Mouse (Mus musculus) myocyte (in vitro differentiated cells): ENCODE measurements around the gene Pigp. TPM values are rescaled to one million over a fixed set of nuclear protein-coding genes. Genes with fewer than 3 reads are reported as not detected.

ENCODE experiments used
- H3K27me3 ChIP-seq: one replicate; pipeline ENCODE4 v1.6.1; 2011; ENCODE audit not compliant: control insufficient read depth, insufficient read depth, insufficient read length
- H3K36me3 ChIP-seq: one replicate; pipeline ENCODE4 v1.6.1; 2011; ENCODE audit not compliant: control insufficient read depth, insufficient read depth
- H3K4me2 ChIP-seq: one replicate; pipeline ENCODE4 v1.6.1; 2011; ENCODE audit warnings: low read depth, control low read depth
- H3K4me3 ChIP-seq: one replicate; pipeline ENCODE4 v1.5.1; 2011; ENCODE audit warnings: mild to moderate bottlenecking, control low read depth, moderate library complexity
- H3K79me2 ChIP-seq: one replicate; pipeline ENCODE4 v1.6.1; 2011; ENCODE audit not compliant: control insufficient read depth, insufficient read depth
- H3ac ChIP-seq: one replicate; pipeline ENCODE4 v1.6.1; 2011; ENCODE audit not compliant: control insufficient read depth, insufficient read length
- CEBPB ChIP-seq: IDR thresholded peaks from 2 replicates; pipeline ENCODE4 v1.6.1; 2011; ENCODE audit warnings: mild to moderate bottlenecking, moderate library complexity; ENCODE audit not compliant: poor library complexity, insufficient read depth, severe bottlenecking
- E2F4 ChIP-seq: IDR thresholded peaks from one replicate; pipeline ENCODE4 v1.6.1; 2011; ENCODE audit warnings: mild to moderate bottlenecking, control low read depth, moderate library complexity; ENCODE audit not compliant: insufficient read depth
- MAX ChIP-seq: IDR thresholded peaks from one replicate; pipeline ENCODE4 v1.6.1; 2011; ENCODE audit warnings: low read depth, mild to moderate bottlenecking, control low read depth
- MYOD1 ChIP-seq, 3 experiments: IDR thresholded peaks; one replicate each; pipeline ENCODE4 v1.6.1; 2011; ENCODE audit warnings: control low read depth in 2 of 3, low read depth in 2 of 3, mild to moderate bottlenecking in 2 of 3, moderate library complexity in 1 of 3; ENCODE audit not compliant: insufficient read length in 2 of 3, control insufficient read depth in 1 of 3
- MYOG ChIP-seq, 3 experiments: IDR thresholded peaks; one replicate each; pipeline ENCODE4 v1.6.1; 2011; ENCODE audit warnings: control low read depth in 2 of 3, low read depth in 2 of 3, mild to moderate bottlenecking in 2 of 3; ENCODE audit not compliant: insufficient read length in 2 of 3, control insufficient read depth in 1 of 3, insufficient read depth in 1 of 3
- POLR2A ChIP-seq: IDR thresholded peaks from one replicate; pipeline ENCODE4 v1.6.1; 2011; ENCODE audit warnings: low read depth, mild to moderate bottlenecking, control low read depth, moderate library complexity; ENCODE audit not compliant: insufficient read length
- POLR2AphosphoS2 ChIP-seq: IDR thresholded peaks from one replicate; pipeline ENCODE4 v1.6.1; 2011; ENCODE audit warnings: low read depth, control low read depth; ENCODE audit not compliant: insufficient read length
- REST ChIP-seq: IDR thresholded peaks from one replicate; pipeline ENCODE4 v1.6.1; 2011; ENCODE audit warnings: mild to moderate bottlenecking, control low read depth, moderate library complexity; ENCODE audit not compliant: insufficient read depth, insufficient read length
- SRF ChIP-seq: IDR thresholded peaks from one replicate; pipeline ENCODE4 v1.6.1; 2011; ENCODE audit warnings: low read depth; ENCODE audit not compliant: control insufficient read depth, insufficient read length
- TCF12 ChIP-seq: IDR thresholded peaks from one replicate; pipeline ENCODE4 v1.6.1; 2011; ENCODE audit warnings: mild to moderate bottlenecking, control low read depth; ENCODE audit not compliant: poor library complexity, insufficient read depth, severe bottlenecking
- TCF3 ChIP-seq: IDR thresholded peaks from one replicate; pipeline ENCODE4 v1.6.1; 2011; ENCODE audit warnings: low read depth, control low read depth; ENCODE audit not compliant: insufficient read length
- USF1 ChIP-seq: IDR thresholded peaks from one replicate; pipeline ENCODE4 v1.6.1; 2011; ENCODE audit warnings: low read depth, mild to moderate bottlenecking, control low read depth, moderate library complexity
- polyA plus RNA-seq: library from polyadenylated mRNA; unstranded; fragments of >200 nt; fragmentation: generic; extraction: Trizol; gene quantifications from one replicate; pipeline ENCODE4 v1.2.1, GENCODE M21; 2012; ENCODE audit warnings: missing spikeins

Gene Pigp
- polyA plus RNA-seq, 1 experiment, result 63.2 TPM

DNA sequence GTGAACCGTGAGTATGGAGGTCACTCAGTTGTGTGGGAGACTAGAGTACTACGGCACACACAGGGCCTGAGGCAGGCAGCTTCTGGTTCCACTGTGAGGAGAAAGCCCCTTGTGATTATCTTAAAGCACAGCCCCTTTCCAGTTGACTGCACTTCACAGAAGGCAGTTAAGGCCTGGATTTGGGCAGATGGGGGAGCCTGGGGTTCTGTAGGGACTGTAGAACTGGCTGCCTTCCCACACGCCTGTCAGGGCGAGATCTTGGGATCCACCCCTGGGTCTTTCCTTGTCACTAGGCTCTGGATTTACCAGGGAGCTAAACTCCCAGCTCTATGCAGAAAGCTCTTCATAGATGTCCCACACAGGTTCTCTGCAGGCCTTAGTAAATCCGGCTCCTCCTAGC is 41.2 kb downstream of the Pigp start:
- H3K79me2 ChIP-seq, result no peaks in the 10 kb centered on the region
- H3K4me2 ChIP-seq, result no peak overlapping the region
- TF ChIP-seq POLR2AphosphoS2 (no peak), USF1 (no peak), TCF12 (no peak), MYOG (IDR thresholded peaks at IDR 0.05; ENCODE audit: control insufficient read depth in 1 of 3, insufficient read depth in 1 of 3, insufficient read length in 2 of 3, low read depth in 2 of 3) (no peak), SRF (no peak), TCF3 (no peak), CEBPB (no peak), POLR2A (no peak)
- no peak overlapping the region for H3K4me3 ChIP-seq
- H3K27me3 ChIP-seq, result peaks cover 7% of the 10 kb centered on the region
- H3ac ChIP-seq, result no peak overlapping the region
- no peaks in the 10 kb centered on the region for H3K36me3 ChIP-seq

DNA sequence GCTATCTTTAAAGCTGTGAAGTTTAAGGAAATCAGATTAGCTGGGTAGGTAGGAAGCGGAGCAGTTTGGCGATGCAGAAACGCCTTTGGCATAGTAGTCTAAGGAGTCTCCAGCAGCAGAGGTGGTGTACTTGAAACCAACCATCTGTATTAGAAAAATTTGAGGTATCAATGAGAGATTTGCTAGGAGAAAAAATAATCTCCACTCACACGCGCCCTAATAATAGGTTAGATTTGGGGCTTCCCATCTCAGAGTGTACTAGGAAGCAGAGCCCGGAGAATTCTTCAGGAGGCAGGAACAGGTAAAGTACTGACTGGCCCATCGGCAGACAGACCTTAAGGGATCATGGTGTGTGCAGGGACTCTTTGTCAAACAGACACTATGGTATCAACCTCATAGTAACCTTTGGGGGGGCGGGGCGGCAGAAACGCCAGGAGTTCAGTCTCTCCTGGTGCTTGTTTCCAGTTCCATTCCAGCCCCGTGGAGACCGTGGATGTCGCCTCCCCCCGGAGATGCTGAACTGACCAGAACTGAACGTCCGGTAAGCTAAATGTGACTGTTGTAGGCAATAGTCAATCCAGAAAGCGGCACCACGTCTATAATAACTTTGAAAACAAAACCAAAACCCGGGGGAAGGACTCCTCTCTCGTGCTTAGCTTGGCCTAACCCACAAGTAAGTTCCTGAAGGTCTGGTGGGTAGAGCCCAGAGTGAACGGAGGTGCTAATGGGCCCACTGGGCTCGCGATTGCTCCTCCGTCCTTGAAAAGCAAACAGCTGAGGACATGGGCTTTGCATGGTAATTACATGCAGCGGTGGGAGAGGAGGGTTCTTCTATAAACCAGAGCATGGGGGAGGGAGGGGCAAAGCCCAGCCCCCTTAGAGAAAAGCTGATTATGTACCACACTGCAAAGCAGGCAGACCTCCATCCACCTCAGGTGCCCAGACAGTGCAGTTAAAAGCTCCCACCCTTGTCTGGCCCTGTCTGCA is 42.5 kb downstream of the Pigp start:
- Histone ChIP-seq H3K27me3 (peaks cover 7% of the 10 kb centered on the region), H3ac (no peak overlapping the region), H3K4me3 (no peak overlapping the region), H3K79me2 (no peaks in the 10 kb centered on the region), H3K36me3 (no peaks in the 10 kb centered on the region), H3K4me2 (no peak overlapping the region)
- TF ChIP-seq E2F4 (no peak), MAX (no peak), POLR2A (no peak), USF1 (no peak), MYOG (IDR thresholded peaks at IDR 0.05; ENCODE audit: control insufficient read depth in 1 of 3, insufficient read depth in 1 of 3, insufficient read length in 2 of 3, low read depth in 2 of 3) (no peak), SRF (no peak), CEBPB (no peak)

DNA sequence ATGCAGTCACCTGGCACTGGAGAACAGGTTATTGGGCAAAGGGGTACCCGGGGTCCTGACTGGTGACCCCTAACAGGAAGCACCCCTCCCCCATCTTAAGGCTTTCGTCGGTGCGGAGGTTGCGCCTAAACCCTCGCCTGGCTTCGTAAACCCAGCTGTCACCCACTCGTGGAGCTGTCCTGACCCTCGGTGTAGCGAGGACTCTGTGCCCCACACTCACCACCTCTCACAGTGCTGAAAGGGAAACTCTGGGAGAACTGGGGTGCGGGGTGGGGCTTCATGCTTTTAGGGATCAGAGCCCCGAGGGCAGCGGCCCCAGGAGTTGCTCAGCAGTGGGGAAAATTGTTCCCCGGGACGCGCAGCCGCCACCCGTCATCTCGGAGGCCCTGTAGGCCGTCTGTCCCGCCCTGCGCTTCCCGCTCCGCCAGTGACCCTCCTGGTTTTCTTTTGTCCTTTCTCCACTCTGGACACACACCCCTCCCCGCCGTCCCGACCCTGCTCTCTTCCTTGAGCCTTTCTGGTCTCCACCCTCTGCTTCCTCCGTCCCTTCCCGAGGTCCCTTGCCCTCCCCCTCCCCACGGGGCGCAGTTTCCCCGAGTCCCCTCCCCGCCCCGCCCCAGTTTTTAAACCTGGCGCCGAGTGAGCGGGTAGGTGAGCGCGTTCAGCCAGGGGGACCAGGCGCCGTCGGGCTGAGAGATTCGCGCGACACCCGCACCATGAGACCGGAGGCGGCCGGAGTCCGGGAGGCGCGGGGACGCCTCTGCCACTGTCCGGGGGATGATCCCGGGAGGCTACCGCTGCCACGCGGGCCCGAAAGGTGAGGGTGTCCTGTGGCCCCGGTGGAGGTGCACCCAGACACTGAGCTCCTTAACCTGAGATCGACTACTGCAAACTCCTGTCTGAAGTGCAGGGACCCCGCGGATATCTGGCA is 43.6 kb downstream of the Pigp start, which contains the start of gene Ripply3:
Gene Ripply3 (plus strand): TSS at position 640 of the 931 bp plus-strand sequence.
- Histone ChIP-seq H3K4me3 (peak within 1 kb of the TSS; percentile 6), H3K79me2 (no peaks in the 10 kb centered on the region), H3K36me3 (no peaks in the 10 kb centered on the region), H3K27me3 (peaks cover 7% of the 10 kb centered on the region), H3ac (no peak within 1 kb of the TSS), H3K4me2 (peak within 1 kb of the TSS; percentile 55)
- TF ChIP-seq USF1 (no peak), E2F4 (no peak), TCF12 (no peak), SRF (no peak), REST (no peak), POLR2A (no peak), MYOG (IDR thresholded peaks at IDR 0.05; ENCODE audit: control insufficient read depth in 1 of 3, insufficient read depth in 1 of 3, insufficient read length in 2 of 3, low read depth in 2 of 3) (no peak), MAX (no peak), POLR2AphosphoS2 (no peak), MYOD1 (IDR thresholded peaks at IDR 0.05; ENCODE audit: control insufficient read depth in 1 of 3, insufficient read length in 2 of 3, low read depth in 2 of 3) (no peak)

DNA sequence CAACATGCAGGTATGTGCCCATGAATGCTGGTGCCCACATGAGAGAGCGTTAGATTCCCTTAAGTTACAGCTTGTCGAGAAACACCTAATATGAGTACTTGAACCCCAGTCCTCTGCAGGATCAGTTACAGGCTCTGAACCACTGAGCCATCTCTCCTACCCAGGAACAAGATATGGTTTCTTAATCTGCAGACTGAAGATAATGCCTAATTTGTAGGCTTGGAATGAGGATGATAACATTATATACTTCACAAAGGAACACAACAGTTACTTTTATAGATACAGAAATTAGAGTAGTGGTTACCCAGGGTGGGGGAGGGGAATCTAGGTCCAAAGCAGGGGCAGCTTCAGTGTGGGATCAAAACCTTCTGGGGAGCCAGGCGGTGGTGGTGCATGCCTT is 45.6 kb downstream of the Pigp start:
- TF ChIP-seq MAX (no peak), REST (no peak), POLR2A (no peak), E2F4 (no peak), MYOD1 (IDR thresholded peaks at IDR 0.05; ENCODE audit: control insufficient read depth in 1 of 3, insufficient read length in 2 of 3, low read depth in 2 of 3) (no peak), TCF3 (no peak), TCF12 (no peak), SRF (no peak), MYOG (IDR thresholded peaks at IDR 0.05; ENCODE audit: control insufficient read depth in 1 of 3, insufficient read depth in 1 of 3, insufficient read length in 2 of 3, low read depth in 2 of 3) (no peak), USF1 (no peak), CEBPB (no peak), POLR2AphosphoS2 (no peak)
- H3K36me3 ChIP-seq, result no peaks in the 10 kb centered on the region
- H3ac ChIP-seq, result no peak overlapping the region
- peaks cover 7% of the 10 kb centered on the region for H3K27me3 ChIP-seq
- no peak overlapping the region for H3K4me3 ChIP-seq
- H3K4me2 ChIP-seq, result no peak overlapping the region
- H3K79me2 ChIP-seq, result no peaks in the 10 kb centered on the region
